Mouse (Mus musculus): Measurements from ENCODE around the gene Jmjd8. TPM values are rescaled to one million over a fixed set of nuclear protein-coding genes. Genes with fewer than 3 reads are reported as not detected.

Gene Jmjd8
- polyA plus RNA-seq, 2 experiments from 2014 or later, result 11.4 to 21.9 TPM

DNA sequence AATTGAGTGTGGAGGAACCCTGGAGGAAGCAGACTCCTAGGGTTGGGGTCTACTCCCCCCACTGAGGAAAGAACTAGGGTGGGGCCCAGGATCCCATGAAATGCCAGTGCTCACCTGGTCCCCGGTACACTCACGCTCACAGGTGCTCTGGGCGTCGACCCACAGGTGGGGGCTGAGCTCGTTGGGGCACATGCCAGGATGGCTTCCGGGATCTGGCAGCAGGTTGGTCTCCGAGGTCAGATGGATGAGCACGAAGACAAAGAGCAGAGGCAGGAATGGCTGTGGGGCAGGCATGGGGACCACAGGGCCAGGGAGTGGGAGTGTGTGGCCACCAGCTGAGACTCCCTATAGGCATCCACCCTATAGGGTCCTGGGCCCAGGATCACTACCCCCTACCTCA lies 51.1 kb downstream of the Jmjd8 start:
- ATAC-seq, result no peak

GRCm38 (mm10) chr17:25880196-25880910 lies 51.7 kb downstream of the Jmjd8 start, which contains the start of gene Wfikkn1:
Wfikkn1 (minus strand) TSS chr17:25880858.
- no peak for ATAC-seq

DNA sequence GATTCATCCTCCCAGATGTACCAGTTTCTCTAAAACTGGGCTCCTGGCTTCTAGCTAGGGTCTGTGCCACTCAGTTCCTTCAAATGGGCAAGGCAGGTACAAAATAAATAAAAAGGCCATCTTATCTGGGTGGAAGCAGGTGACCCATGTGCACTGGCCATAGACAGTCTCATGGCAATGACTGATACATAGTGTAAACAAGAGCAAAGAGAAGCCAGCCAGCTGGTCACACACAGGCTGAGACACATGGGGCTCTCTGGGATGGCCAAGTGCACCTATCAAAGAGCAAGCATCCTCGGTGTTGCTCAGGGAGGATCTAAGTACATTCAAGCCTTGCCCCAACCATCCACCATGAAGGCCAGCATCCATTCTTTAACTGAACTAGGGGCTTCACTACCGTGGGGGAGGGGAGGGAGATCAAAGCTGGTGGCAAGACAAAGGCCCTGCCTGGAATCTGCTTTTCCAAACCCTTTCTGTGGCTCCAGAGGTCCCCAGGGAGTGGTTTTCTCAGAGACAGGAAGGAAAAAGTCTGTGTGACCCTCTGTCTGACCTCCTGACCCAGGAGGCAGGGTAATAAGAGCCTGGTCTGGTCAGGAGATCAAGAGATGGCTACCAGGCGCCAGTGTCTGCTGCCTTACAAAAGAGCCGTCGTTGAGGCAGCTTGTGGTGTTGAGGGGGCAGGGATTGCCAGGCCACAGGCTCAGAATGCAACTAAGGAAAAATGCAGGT lies 52.4 kb downstream of the Jmjd8 start:
- no peak for ATAC-seq

Other genes with a start within 250 kb of the Jmjd8 start
- 10 to 100 TPM; 12.1 to 16.7 TPM for gene Lmf1, start 249.8 kb upstream of the Jmjd8 start, polyA plus RNA-seq (2017; shearing (Covaris generic))
- gene Gng13, start 111.7 kb upstream of the Jmjd8 start, polyA plus RNA-seq (2017; shearing (Covaris generic)), result not detected
- 1 to 10 TPM; 4.0 to 6.7 TPM for gene Chtf18, start 101.4 kb upstream of the Jmjd8 start, polyA plus RNA-seq (2017; shearing (Covaris generic))
- 10 to 100 TPM in 1 of 2 experiments, 1 to 10 TPM in 1; 9.3 to 10.3 TPM for gene Rpusd1, start 101.2 kb upstream of the Jmjd8 start, polyA plus RNA-seq (2017; shearing (Covaris generic))
- gene Mslnl, start 92.8 kb upstream of the Jmjd8 start, polyA plus RNA-seq (2017; shearing (Covaris generic)), result under 1 TPM in 1 of 2 experiments, not detected in 1; 0.18 TPM
- not detected for gene Msln, start 74.5 kb upstream of the Jmjd8 start, polyA plus RNA-seq (2017; shearing (Covaris generic))
- 10 to 100 TPM; 15.6 to 20.9 TPM for gene Narfl, start 55.1 kb upstream of the Jmjd8 start, polyA plus RNA-seq (2017; shearing (Covaris generic))
- gene Haghl, start 43.2 kb upstream of the Jmjd8 start, polyA plus RNA-seq (2017; shearing (Covaris generic)), result 10 to 100 TPM; 27.2 to 30.3 TPM
- under 1 TPM in 1 of 2 experiments, not detected in 1; 0.62 TPM for gene Ccdc78, start 42.3 kb upstream of the Jmjd8 start, polyA plus RNA-seq (2017; shearing (Covaris generic))
- gene Fam173a, start 36.0 kb upstream of the Jmjd8 start, polyA plus RNA-seq (2017; shearing (Covaris generic)), result 100 to 1,000 TPM; 196 to 238 TPM
- gene AC134908.4, start 33.2 kb upstream of the Jmjd8 start, polyA plus RNA-seq (2017; shearing (Covaris generic)), result not detected
- gene Metrn, start 31.7 kb upstream of the Jmjd8 start, polyA plus RNA-seq (2017; shearing (Covaris generic)), result 1 to 10 TPM; 2.2 to 4.6 TPM
- under 1 TPM in 1 of 2 experiments, not detected in 1; 0.16 TPM for gene Fbxl16, start 19.8 kb upstream of the Jmjd8 start, polyA plus RNA-seq (2017; shearing (Covaris generic))
- 10 to 100 TPM; 11.9 to 17.9 TPM for gene Wdr24, start 5.2 kb upstream of the Jmjd8 start, polyA plus RNA-seq (2017; shearing (Covaris generic))
- 10 to 100 TPM; 68.3 to 85.7 TPM for gene Stub1, start 4.5 kb downstream of the Jmjd8 start, polyA plus RNA-seq (2017; shearing (Covaris generic))
- gene Rhbdl1, start 8.4 kb downstream of the Jmjd8 start, polyA plus RNA-seq (2017; shearing (Covaris generic)), result 1 to 10 TPM in 1 of 2 experiments, not detected in 1; 1.1 TPM
- gene Gm20683, start 12.9 kb downstream of the Jmjd8 start, polyA plus RNA-seq (2017; shearing (Covaris generic)), result 1 to 10 TPM in 1 of 2 experiments, not detected in 1; 1.1 TPM
- gene Rhot2, start 16.0 kb downstream of the Jmjd8 start, polyA plus RNA-seq (2017; shearing (Covaris generic)), result 10 to 100 TPM; 18.4 to 29.8 TPM
- gene Wdr90, start 32.6 kb downstream of the Jmjd8 start, polyA plus RNA-seq (2017; shearing (Covaris generic)), result 1 to 10 TPM; 3.8 to 8.3 TPM
- 1 to 10 TPM; 2.2 to 6.9 TPM for gene Mcrip2, start 39.9 kb downstream of the Jmjd8 start, polyA plus RNA-seq (2017; shearing (Covaris generic))
- 100 to 1,000 TPM in 1 of 2 experiments, 10 to 100 TPM in 1; 88.3 to 119 TPM for gene Mettl26, start 46.2 kb downstream of the Jmjd8 start, polyA plus RNA-seq (2017; shearing (Covaris generic))
- gene Wfikkn1, start 52.0 kb downstream of the Jmjd8 start, polyA plus RNA-seq (2017; shearing (Covaris generic)), result under 1 TPM; 0.48 to 0.82 TPM
- gene Rab40c, start 90.9 kb downstream of the Jmjd8 start, polyA plus RNA-seq (2017; shearing (Covaris generic)), result 1 to 10 TPM; 5.1 to 5.6 TPM
- 10 to 100 TPM; 19.0 to 26.6 TPM for gene Pigq, start 116.1 kb downstream of the Jmjd8 start, polyA plus RNA-seq (2017; shearing (Covaris generic))
- not detected for gene Nhlrc4, start 116.1 kb downstream of the Jmjd8 start, polyA plus RNA-seq (2017; shearing (Covaris generic))
- gene A930017K11Rik, start 123.7 kb downstream of the Jmjd8 start, polyA plus RNA-seq (2017; shearing (Covaris generic)), result not detected
- 1 to 10 TPM; 5.2 to 7.1 TPM for gene Capn15, start 156.9 kb downstream of the Jmjd8 start, polyA plus RNA-seq (2017; shearing (Covaris generic))
- gene Rab11fip3, start 240.7 kb downstream of the Jmjd8 start, polyA plus RNA-seq (2017; shearing (Covaris generic)), result 1 to 10 TPM; 2.4 to 2.7 TPM

Data from activated CD4-positive, CD25-positive, alpha-beta regulatory T cell, adult 4 months (primary cell).